Mouse (Mus musculus) kidney, postnatal 25 days (tissue): ENCODE measurements around the gene Klhdc7b.
"Not testable (repeated sequence)": the region's sequence is repeated elsewhere in the genome, so short reads cannot be mapped to it uniquely, and the experiment has no call there.

Source experiments
- DNase-seq, 2 experiments: peaks; one replicate each; pipeline ENCODE4 v3.0.0; 2021; ENCODE audit warnings: mixed read lengths in 2 of 2

Klhdc7b gene

GRCm38 (mm10) chr15:89428136-89428790 is 43.5 kb downstream of the Klhdc7b start:
- DNase-seq: no peak

DNA sequence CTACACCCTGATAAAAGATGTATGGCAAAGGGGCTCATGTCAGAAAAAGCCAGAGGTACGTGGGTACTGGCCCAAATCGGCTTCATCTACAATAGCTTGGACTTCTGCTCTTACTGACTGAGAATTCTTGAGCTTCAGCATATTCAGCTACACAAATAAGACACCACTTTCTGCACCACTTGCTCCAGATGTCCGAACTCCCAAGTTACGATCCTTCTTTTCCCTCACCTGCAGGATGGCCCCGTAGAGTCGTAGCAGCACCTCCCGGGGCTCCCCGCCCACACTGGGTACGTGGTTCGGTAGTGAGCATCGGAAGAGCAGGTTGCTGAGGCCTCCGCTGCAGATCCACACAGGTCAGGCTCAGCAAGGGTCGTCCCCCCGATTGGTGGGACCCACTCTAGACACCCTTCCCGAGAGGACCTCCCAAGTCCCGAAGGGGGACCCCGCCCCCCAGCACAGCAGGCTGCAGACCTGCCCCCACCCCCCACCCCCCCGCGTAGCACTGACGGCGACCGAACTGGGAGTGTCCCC is 44.2 kb downstream of the Klhdc7b start:
- DNase-seq: no peak

DNA sequence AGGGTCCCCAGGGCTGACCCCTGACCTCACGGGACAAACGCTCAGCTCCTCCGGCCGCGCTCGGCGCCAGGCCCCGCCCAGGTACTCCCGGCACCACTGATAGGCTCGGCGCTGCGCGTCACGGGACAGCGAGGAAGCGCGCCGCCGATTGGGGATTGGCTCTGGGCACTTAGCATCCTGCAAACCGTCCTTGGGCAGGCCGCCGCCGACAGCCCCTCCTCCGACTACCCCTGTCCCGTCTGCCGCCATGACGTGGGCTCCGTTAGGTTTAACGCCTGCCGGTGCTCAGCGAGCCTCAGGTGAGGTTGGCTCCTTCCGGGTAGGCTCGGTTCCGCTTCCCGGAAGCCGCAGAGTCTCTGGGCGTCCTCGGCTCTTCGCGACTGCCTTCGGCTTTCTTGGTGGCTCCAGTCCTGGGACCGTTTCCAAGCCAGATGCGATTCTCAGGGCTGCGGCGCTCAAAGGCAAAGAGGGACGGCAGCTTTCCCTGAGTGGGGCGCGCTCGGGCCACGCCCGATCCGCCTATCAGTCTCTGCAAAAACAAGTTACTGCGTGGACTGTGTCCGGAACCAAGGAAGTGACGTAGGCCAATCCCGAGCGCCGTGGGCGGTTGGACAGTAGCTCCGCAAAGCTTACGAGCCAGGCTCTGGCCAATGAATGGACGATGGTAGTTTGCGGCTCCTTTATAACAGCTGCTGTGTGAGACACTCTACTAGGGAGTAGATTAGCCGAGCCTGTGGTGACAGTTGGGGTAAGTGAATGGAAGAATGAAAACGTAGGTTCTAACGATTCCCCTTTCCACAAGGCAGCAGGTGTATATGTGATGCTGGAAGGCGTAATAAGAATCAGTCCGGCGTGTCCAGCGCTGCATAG is 44.9 kb downstream of the Klhdc7b start, which contains the start of the genes C730034F03Rik, Gm44502 and Chkb:
C730034F03Rik (plus strand) TSS at position 238 of the 870 bp plus-strand sequence.
Gm44502 (minus strand) TSS at position 345 of the 870 bp plus-strand sequence.
Chkb (minus strand) TSS at position 557 of the 870 bp plus-strand sequence.
- DNase-seq: peak; percentile 93 to 97

DNA sequence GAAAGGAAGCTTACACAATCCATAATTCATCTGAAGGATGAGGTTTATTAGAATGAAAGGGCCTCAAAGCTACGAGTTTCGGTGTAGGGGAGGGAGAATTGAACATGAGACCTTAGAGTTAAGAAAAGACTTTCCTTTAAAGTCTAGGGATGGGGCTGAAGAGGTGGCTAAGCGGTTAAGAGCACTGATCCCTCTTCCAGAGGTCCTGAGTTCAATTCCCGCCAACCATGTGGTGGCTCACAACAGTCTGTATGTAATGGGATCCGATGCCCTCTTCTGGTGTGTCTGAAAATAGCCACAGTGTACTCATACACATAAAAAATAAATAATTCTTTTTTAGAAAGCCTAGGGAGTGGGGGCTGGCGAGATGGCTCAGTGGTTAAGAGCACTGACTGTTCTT is 45.6 kb downstream of the Klhdc7b start:
- no peak for DNase-seq

DNA sequence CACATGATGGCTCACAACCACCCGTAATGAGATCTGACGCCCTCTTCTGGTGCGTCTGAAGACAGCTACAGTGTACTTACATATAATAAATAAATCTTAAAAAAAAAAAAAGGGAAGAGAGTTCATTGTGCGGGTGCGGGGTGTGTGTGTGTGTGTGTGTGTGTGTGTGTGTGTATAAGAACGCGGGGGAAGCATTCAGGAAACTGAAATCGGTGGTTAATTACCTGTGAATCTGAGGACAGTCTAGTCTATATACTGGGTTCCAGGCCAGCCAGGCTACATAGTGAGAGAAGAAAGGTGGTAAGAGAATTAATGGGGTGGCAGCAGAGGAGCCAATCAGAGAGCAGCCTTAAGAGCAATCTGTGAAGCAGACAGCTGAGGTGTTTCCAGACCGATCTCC is 46.1 kb downstream of the Klhdc7b start:
- DNase-seq: not testable (repeated sequence)

DNA sequence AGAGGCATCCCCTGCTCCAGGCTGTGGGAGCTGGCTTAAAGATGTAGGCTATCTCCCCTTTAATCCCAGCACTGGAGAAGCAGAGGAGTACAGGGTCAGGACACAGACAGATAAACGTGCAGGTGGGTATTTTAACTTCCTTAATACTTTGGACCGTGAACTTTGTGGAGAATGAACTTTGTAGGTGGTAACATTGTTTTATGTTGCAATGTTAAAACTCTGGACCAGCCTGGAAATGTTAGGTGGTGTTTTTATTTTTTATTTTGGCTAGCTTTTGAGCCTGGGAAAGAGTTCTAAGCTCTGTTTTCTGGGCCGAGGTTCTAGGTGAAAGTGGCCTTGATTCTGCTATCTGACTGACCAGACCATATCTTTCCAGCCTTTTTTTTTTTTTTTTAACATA is 46.6 kb downstream of the Klhdc7b start:
- no peak for DNase-seq

- DNase-seq: no peak
Observed at GRCm38 (mm10) chr15:89431806-89432205, 47.1 kb downstream of the Klhdc7b start.

DNA sequence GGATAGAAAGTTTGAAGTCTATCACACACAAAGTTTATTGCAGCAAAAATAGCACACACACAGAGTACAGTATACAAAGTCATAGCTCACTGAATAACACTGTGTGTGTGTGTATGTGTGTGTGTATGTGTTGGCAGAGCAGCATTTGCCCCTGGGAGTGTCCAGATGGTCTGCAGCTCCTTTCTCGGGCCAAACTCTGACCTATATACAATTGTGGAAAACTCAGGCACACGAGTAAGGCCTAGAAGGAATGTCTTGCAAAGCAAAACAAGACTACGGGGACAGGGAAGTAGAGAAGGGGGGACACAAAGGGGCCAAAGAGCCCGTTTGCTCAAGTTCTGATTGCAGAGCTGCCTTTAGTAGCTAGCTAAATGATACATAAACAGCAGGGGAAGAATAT is 48.2 kb downstream of the Klhdc7b start:
- no peak for DNase-seq

- DNase-seq: no peak
Observed at GRCm38 (mm10) chr15:89434136-89434535, 49.4 kb downstream of the Klhdc7b start.

- no peak for DNase-seq
Observed at GRCm38 (mm10) chr15:89435878-89436277, 51.2 kb downstream of the Klhdc7b start.
